Mouse (Mus musculus) stomach, embryonic 16.5 days (tissue): ENCODE data around the gene E330017A01Rik. TPM values are rescaled to one million over a fixed set of nuclear protein-coding genes. Genes with fewer than 3 reads are reported as not detected.

Experiments
- ATAC-seq: fragments of 200-750 bp; cut with Nextera tagmentation; 2 replicates; pipeline ENCODE4 v1.8.0; 2017; ENCODE audit warnings: moderate number of reproducible peaks, moderate TSS enrichment; ENCODE audit not compliant: insufficient read depth, low FRiP score
- H3K27ac ChIP-seq: fragments of 300-500 bp; sonication (generic); 2 replicates; pipeline ENCODE4 v1.5.1; 2014; ENCODE audit warnings: low read length
- H3K27me3 ChIP-seq: fragments of 300-500 bp; sonication (generic); 2 replicates; pipeline ENCODE4 v1.6.1; 2014; ENCODE audit warnings: low read length, control low read depth, mixed read lengths; ENCODE audit not compliant: control insufficient read depth, insufficient read depth
- H3K36me3 ChIP-seq: fragments of 300-500 bp; sonication (generic); 2 replicates; pipeline ENCODE4 v1.6.1; 2014; ENCODE audit warnings: low read length; ENCODE audit not compliant: control insufficient read depth, insufficient read depth
- H3K4me1 ChIP-seq: fragments of 300-500 bp; sonication (generic); 2 replicates; pipeline ENCODE4 v1.6.1; 2014; ENCODE audit warnings: low read length, control low read depth, mixed read lengths; ENCODE audit not compliant: control insufficient read depth, insufficient read depth
- H3K4me2 ChIP-seq: fragments of 300-500 bp; sonication (generic); 2 replicates; pipeline ENCODE4 v1.6.1; 2014; ENCODE audit warnings: low read depth, low read length, mixed read lengths
- H3K4me3 ChIP-seq: fragments of 300-500 bp; sonication (generic); replicated peaks from 2 replicates; pipeline ENCODE4 v1.5.1; 2014; ENCODE audit warnings: mild to moderate bottlenecking, low read length
- H3K9ac ChIP-seq: fragments of 300-500 bp; sonication (generic); 2 replicates; pipeline ENCODE4 v1.6.1; 2014; ENCODE audit warnings: low read length
- H3K9me3 ChIP-seq: fragments of 300-500 bp; sonication (generic); replicated peaks from 2 replicates; pipeline ENCODE4 v1.6.1; 2016; ENCODE audit warnings: low read length, control low read depth; ENCODE audit not compliant: control insufficient read depth
- WGBS: fragments of 180-500 bp; shearing (Covaris S2); extraction: QIAGEN DNeasy Blood & Tissue Kit; methylation state at CpG from one replicate; pipeline ENCODE4 v1.1.7; 2014; 5-methylcytosine and 5-hydroxymethylcytosine counted together
- polyA plus RNA-seq: library from polyadenylated mRNA; unstranded; fragments of >200 nt; fragmentation: Nextera tagmentation; extraction: Ambion mirVana; gene quantifications from 2 replicates; pipeline ENCODE4 v1.2.1, GENCODE M21; 2015

Gene E330017A01Rik
- polyA plus RNA-seq, 1 experiment from 2014 or later = not detected

- no peaks in the 10 kb centered on the region for H3K4me1 ChIP-seq
- 92% methylated on average over 10 of the region's 10 CpGs for WGBS
- no peaks in the 10 kb centered on the region for H3K9me3 ChIP-seq
- H3K9ac ChIP-seq = no peak overlapping the region
- no peaks in the 10 kb centered on the region for H3K27me3 ChIP-seq
- no peaks in the 10 kb centered on the region for H3K36me3 ChIP-seq
- no peak overlapping the region for H3K4me2 ChIP-seq
- no peak overlapping the region for H3K4me3 ChIP-seq
- no peak for ATAC-seq
- no peak overlapping the region for H3K27ac ChIP-seq
Measured at GRCm38 (mm10) chr16:58649979-58650378, 11.4 kb upstream of the E330017A01Rik start.

- Histone ChIP-seq H3K9ac (no peak overlapping the region), H3K27ac (no peak overlapping the region), H3K27me3 (no peaks in the 10 kb centered on the region), H3K9me3 (no peaks in the 10 kb centered on the region), H3K36me3 (no peaks in the 10 kb centered on the region), H3K4me2 (no peak overlapping the region), H3K4me3 (no peak overlapping the region), H3K4me1 (no peaks in the 10 kb centered on the region)
- 76% methylated on average over 7 of the region's 7 CpGs for WGBS
- no peak for ATAC-seq
Measured at GRCm38 (mm10) chr16:58638016-58638415, 523 bp downstream of the E330017A01Rik start.

GRCm38 (mm10) chr16:58637448-58637847, 1.1 kb downstream of the E330017A01Rik start:
- no peak overlapping the region for H3K9ac ChIP-seq
- H3K36me3 ChIP-seq = no peaks in the 10 kb centered on the region
- H3K4me2 ChIP-seq = no peak overlapping the region
- no peak for ATAC-seq
- no peaks in the 10 kb centered on the region for H3K4me1 ChIP-seq
- no peak overlapping the region for H3K27ac ChIP-seq
- H3K4me3 ChIP-seq = no peak overlapping the region
- no peaks in the 10 kb centered on the region for H3K9me3 ChIP-seq
- 72% methylated on average over 4 of the region's 4 CpGs for WGBS
- H3K27me3 ChIP-seq = no peaks in the 10 kb centered on the region

GRCm38 (mm10) chr16:58635866-58636265, 2.7 kb downstream of the E330017A01Rik start:
- Histone ChIP-seq H3K27ac (no peak overlapping the region), H3K4me2 (no peak overlapping the region), H3K4me3 (no peak overlapping the region), H3K36me3 (no peaks in the 10 kb centered on the region), H3K9ac (no peak overlapping the region), H3K9me3 (no peaks in the 10 kb centered on the region), H3K27me3 (no peaks in the 10 kb centered on the region), H3K4me1 (no peaks in the 10 kb centered on the region)
- WGBS = 55% methylated on average over 2 of the region's 2 CpGs
- ATAC-seq = no peak

- Histone ChIP-seq H3K27me3 (no peaks in the 10 kb centered on the region), H3K4me1 (no peaks in the 10 kb centered on the region), H3K27ac (no peak overlapping the region), H3K4me3 (no peak overlapping the region), H3K9ac (no peak overlapping the region), H3K9me3 (no peaks in the 10 kb centered on the region), H3K4me2 (no peak overlapping the region), H3K36me3 (no peaks in the 10 kb centered on the region)
- 48% methylated on average over 2 of the region's 2 CpGs for WGBS
- ATAC-seq = no peak
Measured at GRCm38 (mm10) chr16:58629736-58630135, 8.8 kb downstream of the E330017A01Rik start.

GRCm38 (mm10) chr16:58628968-58629367, 9.6 kb downstream of the E330017A01Rik start:
- H3K36me3 ChIP-seq = no peaks in the 10 kb centered on the region
- no peak for ATAC-seq
- no peaks in the 10 kb centered on the region for H3K27me3 ChIP-seq
- no peaks in the 10 kb centered on the region for H3K9me3 ChIP-seq
- 85% methylated on average over 5 of the region's 5 CpGs for WGBS
- H3K4me2 ChIP-seq = no peak overlapping the region
- no peak overlapping the region for H3K4me3 ChIP-seq
- H3K9ac ChIP-seq = no peak overlapping the region
- no peak overlapping the region for H3K27ac ChIP-seq
- H3K4me1 ChIP-seq = no peaks in the 10 kb centered on the region

GRCm38 (mm10) chr16:58628336-58628680, 10.2 kb downstream of the E330017A01Rik start:
- no peak for ATAC-seq
- WGBS = 93% methylated on average over 2 of the region's 2 CpGs

GRCm38 (mm10) chr16:58627597-58628335, 10.8 kb downstream of the E330017A01Rik start:
- 86% methylated on average over 4 of the region's 4 CpGs for WGBS
- no peaks in the 10 kb centered on the region for H3K36me3 ChIP-seq
- no peak for ATAC-seq
- no peak overlapping the region for H3K4me3 ChIP-seq
- no peak overlapping the region for H3K4me2 ChIP-seq
- no peaks in the 10 kb centered on the region for H3K27me3 ChIP-seq
- no peaks in the 10 kb centered on the region for H3K4me1 ChIP-seq
- no peak overlapping the region for H3K9ac ChIP-seq
- H3K27ac ChIP-seq = no peak overlapping the region
- H3K9me3 ChIP-seq = no peaks in the 10 kb centered on the region

More at GRCm38 (mm10) chr16:58628336-58628680, 10.2 kb downstream of the E330017A01Rik start:
- no peak overlapping the region for H3K4me3 ChIP-seq
- no peaks in the 10 kb centered on the region for H3K9me3 ChIP-seq
- H3K27ac ChIP-seq = no peak overlapping the region
- no peak overlapping the region for H3K9ac ChIP-seq
- no peak overlapping the region for H3K4me2 ChIP-seq
- H3K4me1 ChIP-seq = no peaks in the 10 kb centered on the region
- H3K36me3 ChIP-seq = no peaks in the 10 kb centered on the region
- H3K27me3 ChIP-seq = no peaks in the 10 kb centered on the region

- Histone ChIP-seq H3K9ac (no peak overlapping the region), H3K9me3 (no peaks in the 10 kb centered on the region), H3K4me2 (no peak overlapping the region), H3K4me3 (no peak overlapping the region), H3K36me3 (no peaks in the 10 kb centered on the region), H3K4me1 (no peaks in the 10 kb centered on the region), H3K27ac (no peak overlapping the region), H3K27me3 (no peaks in the 10 kb centered on the region)
- 82% methylated on average over 6 of the region's 6 CpGs for WGBS
- ATAC-seq = no peak
Measured at GRCm38 (mm10) chr16:58623944-58624343, 14.6 kb downstream of the E330017A01Rik start.
